Mouse (Mus musculus): ENCODE measurements around the gene Magea2. TPM values are rescaled to one million over a fixed set of nuclear protein-coding genes. Genes with fewer than 3 reads are reported as not detected.
"Not testable (repeated sequence)": the region's sequence is repeated elsewhere in the genome, so short reads cannot be mapped to it uniquely, and the experiment has no call there.

Gene Magea2
- not detected in 2 replicates for polyA plus RNA-seq (2014; fragmentation: Nextera tagmentation; extraction: Ambion mirVana)

DNA sequence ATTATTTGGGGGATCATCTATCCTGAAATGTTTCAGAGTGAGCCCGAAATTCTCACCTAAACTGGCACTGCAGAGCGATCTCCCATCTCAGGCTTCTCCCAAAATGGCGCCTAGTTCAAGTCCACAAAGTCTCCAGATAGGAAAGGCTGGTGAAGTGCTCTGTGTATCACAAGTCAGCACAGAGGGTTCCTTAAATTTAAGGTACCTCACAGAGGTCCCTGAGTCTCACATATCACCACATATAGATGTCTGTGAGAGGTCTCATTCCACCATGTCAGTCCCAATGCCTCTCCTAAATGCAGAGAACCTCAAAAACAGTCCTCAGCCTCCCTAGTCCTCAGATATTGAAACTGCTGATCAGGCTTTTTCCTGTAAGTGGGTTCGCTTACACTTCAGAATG, at the start of gene Magea2:
Gene Magea2 (minus strand): TSS at position 101 of the 400 bp plus-strand sequence.
- H3K4me3 ChIP-seq (replicated peaks; ENCODE audit: low read length); H3K27ac ChIP-seq; H3K27me3 ChIP-seq (ENCODE audit: control insufficient read depth, insufficient read depth, low read length); H3K36me3 ChIP-seq (replicated peaks; ENCODE audit: control insufficient read depth, insufficient read depth); ATAC-seq (ENCODE audit: low FRiP score); H3K4me2 ChIP-seq (replicated peaks); H3K9ac ChIP-seq; DNase-seq (ENCODE audit: low spot score); H3K4me1 ChIP-seq (replicated peaks; ENCODE audit: control insufficient read depth, insufficient read depth, low read length); H3K9me3 ChIP-seq (ENCODE audit: control insufficient read depth, low read length): not testable (repeated sequence)
- 85% methylated on average over 3 of the region's 4 CpGs for WGBS

DNA sequence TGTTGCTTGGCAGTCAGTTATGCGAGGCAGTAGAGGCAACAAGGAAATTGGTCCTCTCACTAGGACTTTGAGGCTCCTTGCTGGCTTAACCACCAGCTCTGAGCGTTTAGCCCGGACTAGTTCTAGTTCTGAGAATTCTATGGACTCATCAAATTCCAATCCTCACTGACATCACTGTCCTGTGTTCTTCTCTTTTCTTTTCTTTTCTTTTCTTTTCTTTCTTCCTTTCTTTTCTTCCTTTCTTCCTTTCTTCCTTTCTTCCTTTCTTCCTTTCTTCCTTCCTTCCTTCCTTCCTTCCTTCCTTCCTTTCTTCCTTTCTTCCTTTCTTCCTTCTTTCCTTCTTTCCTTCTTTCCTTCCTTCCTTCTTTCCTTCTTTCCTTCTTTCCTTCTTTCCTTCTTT, 34.8 kb upstream of the Magea2 start, which contains the start of gene Cldn34b2:
Gene Cldn34b2 (minus strand): TSS at position 101 of the 400 bp plus-strand sequence.
- ATAC-seq (ENCODE audit: low FRiP score); H3K27me3 ChIP-seq (ENCODE audit: control insufficient read depth, insufficient read depth, low read length); H3K9me3 ChIP-seq (ENCODE audit: control insufficient read depth, low read length); H3K4me1 ChIP-seq (replicated peaks; ENCODE audit: control insufficient read depth, insufficient read depth, low read length); H3K36me3 ChIP-seq (replicated peaks; ENCODE audit: control insufficient read depth, insufficient read depth); H3K27ac ChIP-seq; H3K4me3 ChIP-seq (replicated peaks; ENCODE audit: low read length); H3K9ac ChIP-seq; DNase-seq (ENCODE audit: low spot score); H3K4me2 ChIP-seq (replicated peaks): not testable (repeated sequence)
- 91% methylated on average over 3 of the region's 3 CpGs for WGBS

DNA sequence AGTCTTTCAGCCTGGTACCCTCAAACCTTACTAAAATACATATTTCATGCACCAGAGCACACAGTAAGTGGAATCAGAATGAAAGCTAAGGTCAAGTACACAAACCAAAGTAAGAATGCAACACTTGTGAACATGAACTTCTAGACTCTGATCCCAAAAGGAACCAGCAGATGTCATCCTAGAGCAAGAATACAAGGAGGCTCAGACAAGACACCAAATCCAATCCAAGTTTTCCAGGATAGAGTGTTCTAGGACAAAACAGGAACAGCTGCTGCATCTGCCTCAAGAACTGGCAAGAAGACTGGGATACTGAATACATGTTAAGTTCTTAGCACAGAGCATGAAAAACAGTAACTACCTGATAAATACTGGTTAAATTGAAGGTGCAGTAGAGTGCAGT, 4.6 kb upstream of the Magea2 start:
- peak; percentile 28 for DNase-seq (ENCODE audit: low spot score)
- H3K27ac ChIP-seq = no peak overlapping the region
- no peak for ATAC-seq (ENCODE audit: low FRiP score)

DNA sequence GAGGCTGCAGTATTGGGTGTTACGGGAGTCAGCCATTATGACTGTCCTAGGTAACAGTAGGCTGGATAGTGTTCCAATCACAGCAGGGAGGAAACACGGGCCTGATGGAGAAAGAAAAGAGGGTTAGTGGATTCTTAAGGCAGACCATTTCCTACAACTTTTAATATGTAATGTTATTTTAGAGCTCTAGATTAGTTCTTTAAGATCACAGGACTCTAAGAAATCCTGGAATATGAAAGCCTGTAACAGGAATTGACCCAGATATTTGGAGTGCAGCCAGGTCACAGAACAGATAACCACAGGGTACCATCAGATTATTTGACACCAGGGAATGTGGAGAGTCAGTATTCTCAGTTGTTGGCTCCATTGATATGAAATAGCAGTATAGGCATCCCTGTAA, 3.8 kb downstream of the Magea2 start, which contains the start of gene Magea1:
Gene Magea1 (minus strand): TSS at position 101 of the 400 bp plus-strand sequence.
- not testable (repeated sequence) for DNase-seq (ENCODE audit: low spot score); H3K9ac ChIP-seq; H3K4me1 ChIP-seq (replicated peaks; ENCODE audit: control insufficient read depth, insufficient read depth, low read length); H3K4me3 ChIP-seq (replicated peaks; ENCODE audit: low read length); ATAC-seq (ENCODE audit: low FRiP score); H3K27me3 ChIP-seq (ENCODE audit: control insufficient read depth, insufficient read depth, low read length); H3K36me3 ChIP-seq (replicated peaks; ENCODE audit: control insufficient read depth, insufficient read depth); H3K4me2 ChIP-seq (replicated peaks); H3K27ac ChIP-seq; H3K9me3 ChIP-seq (ENCODE audit: control insufficient read depth, low read length)
- WGBS = 100% methylated on average over 1 of the region's 2 CpGs

More for the DNA sequence above, 4.6 kb upstream of the Magea2 start:
- Histone ChIP-seq H3K4me3 (replicated peaks; ENCODE audit: low read length) (no peak overlapping the region), H3K27me3 (ENCODE audit: control insufficient read depth, insufficient read depth, low read length) (no peaks in the 10 kb centered on the region), H3K9ac (no peak overlapping the region), H3K36me3 (replicated peaks; ENCODE audit: control insufficient read depth, insufficient read depth) (no peaks in the 10 kb centered on the region), H3K9me3 (ENCODE audit: control insufficient read depth, low read length) (no peaks in the 10 kb centered on the region), H3K4me1 (replicated peaks; ENCODE audit: control insufficient read depth, insufficient read depth, low read length) (no peaks in the 10 kb centered on the region), H3K4me2 (replicated peaks) (no peak overlapping the region)

DNA sequence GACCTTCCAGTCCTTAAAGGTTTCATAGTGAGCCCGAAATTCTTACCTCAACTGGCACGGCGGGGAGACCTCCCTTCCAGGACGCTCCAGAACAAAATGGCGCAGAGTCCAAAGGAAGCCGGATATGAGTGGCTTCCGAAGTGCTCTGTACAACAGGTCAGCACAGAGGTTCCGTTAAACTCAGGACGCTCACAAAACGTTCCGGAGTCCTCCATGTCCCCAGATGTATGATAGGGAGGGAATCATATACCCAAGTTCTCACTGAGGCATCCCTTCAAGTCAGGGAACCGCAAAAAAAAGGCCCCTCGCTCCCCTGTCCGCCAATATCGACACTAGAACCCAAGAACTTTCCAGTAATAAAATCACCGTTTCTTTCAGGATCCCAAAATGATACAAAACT, 30.4 kb downstream of the Magea2 start, which contains the start of gene Magea5:
Gene Magea5 (minus strand): TSS at position 101 of the 400 bp plus-strand sequence.
- ATAC-seq (ENCODE audit: low FRiP score); H3K36me3 ChIP-seq (replicated peaks; ENCODE audit: control insufficient read depth, insufficient read depth); H3K4me2 ChIP-seq (replicated peaks); H3K9ac ChIP-seq; H3K4me3 ChIP-seq (replicated peaks; ENCODE audit: low read length); H3K4me1 ChIP-seq (replicated peaks; ENCODE audit: control insufficient read depth, insufficient read depth, low read length); H3K27ac ChIP-seq; DNase-seq (ENCODE audit: low spot score); H3K9me3 ChIP-seq (ENCODE audit: control insufficient read depth, low read length); H3K27me3 ChIP-seq (ENCODE audit: control insufficient read depth, insufficient read depth, low read length): not testable (repeated sequence)
- 89% methylated on average over 16 of the region's 16 CpGs for WGBS

DNA sequence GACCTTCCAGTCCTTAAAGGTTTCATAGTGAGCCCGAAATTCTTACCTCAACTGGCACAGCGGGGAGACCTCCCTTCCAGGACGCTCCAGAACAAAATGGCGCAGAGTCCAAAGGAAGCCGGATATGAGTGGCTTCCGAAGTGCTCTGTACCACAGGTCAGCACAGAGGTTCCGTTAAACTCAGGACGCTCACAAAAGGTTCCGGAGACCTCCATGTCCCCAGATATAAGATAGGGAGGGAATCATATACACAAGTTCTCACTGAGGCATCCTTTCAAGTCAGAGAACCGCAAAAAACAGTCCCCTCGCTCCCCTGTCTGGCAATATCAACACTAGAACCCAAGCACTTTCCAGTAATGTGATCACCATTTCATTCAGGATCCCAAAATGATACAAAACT, 97.7 kb downstream of the Magea2 start, which contains the start of gene Magea8:
Gene Magea8 (minus strand): TSS at position 101 of the 400 bp plus-strand sequence.
- H3K9me3 ChIP-seq (ENCODE audit: control insufficient read depth, low read length); H3K27me3 ChIP-seq (ENCODE audit: control insufficient read depth, insufficient read depth, low read length); H3K4me3 ChIP-seq (replicated peaks; ENCODE audit: low read length); H3K36me3 ChIP-seq (replicated peaks; ENCODE audit: control insufficient read depth, insufficient read depth); H3K4me1 ChIP-seq (replicated peaks; ENCODE audit: control insufficient read depth, insufficient read depth, low read length); ATAC-seq (ENCODE audit: low FRiP score); H3K4me2 ChIP-seq (replicated peaks); H3K27ac ChIP-seq; H3K9ac ChIP-seq; DNase-seq (ENCODE audit: low spot score): not testable (repeated sequence)
- 91% methylated on average over 9 of the region's 11 CpGs for WGBS

Other genes starting within 250 kb of the Magea2 start
- not detected in 2 replicates for gene Cldn34b1, start 203.4 kb downstream of the Magea2 start, polyA plus RNA-seq (2014; fragmentation: Nextera tagmentation; extraction: Ambion mirVana)
- gene Magea6, start 157.7 kb downstream of the Magea2 start, polyA plus RNA-seq (2014; fragmentation: Nextera tagmentation; extraction: Ambion mirVana) = not detected in 2 replicates
- not detected in 2 replicates for gene Magea3, start 144.2 kb downstream of the Magea2 start, polyA plus RNA-seq (2014; fragmentation: Nextera tagmentation; extraction: Ambion mirVana)
- not detected in 2 replicates for gene Magea8, start 97.8 kb downstream of the Magea2 start, polyA plus RNA-seq (2014; fragmentation: Nextera tagmentation; extraction: Ambion mirVana)
- gene Magea5, start 30.5 kb downstream of the Magea2 start, polyA plus RNA-seq (2014; fragmentation: Nextera tagmentation; extraction: Ambion mirVana) = not detected in 2 replicates
- gene Magea1, start 3.9 kb downstream of the Magea2 start, polyA plus RNA-seq (2014; fragmentation: Nextera tagmentation; extraction: Ambion mirVana) = not detected in 2 replicates
- not detected in 2 replicates for gene Cldn34b2, start 34.7 kb upstream of the Magea2 start, polyA plus RNA-seq (2014; fragmentation: Nextera tagmentation; extraction: Ambion mirVana)
- 79.8 and 80.0 TPM in 2 replicates for gene Sat1, start 122.8 kb upstream of the Magea2 start, polyA plus RNA-seq (2014; fragmentation: Nextera tagmentation; extraction: Ambion mirVana)
- 52.5 and 52.8 TPM in 2 replicates for gene Acot9, start 168.8 kb upstream of the Magea2 start, polyA plus RNA-seq (2014; fragmentation: Nextera tagmentation; extraction: Ambion mirVana)
- 115 and 125 TPM in 2 replicates for gene Prdx4, start 247.1 kb upstream of the Magea2 start, polyA plus RNA-seq (2014; fragmentation: Nextera tagmentation; extraction: Ambion mirVana)